Mouse (Mus musculus) E14TG2a.4 (cell line): ENCODE measurements around the gene Abcf2.

Source experiments
- CTCF ChIP-seq: conservative IDR thresholded peaks from 2 replicates; pipeline ENCODE4 v1.5.1; 2014; ENCODE audit warnings: low read length
- NANOG ChIP-seq: IDR thresholded peaks from 2 replicates; pipeline ENCODE4 v1.6.1; 2014; ENCODE audit warnings: borderline replicate concordance, low read length, mixed read lengths

DNA sequence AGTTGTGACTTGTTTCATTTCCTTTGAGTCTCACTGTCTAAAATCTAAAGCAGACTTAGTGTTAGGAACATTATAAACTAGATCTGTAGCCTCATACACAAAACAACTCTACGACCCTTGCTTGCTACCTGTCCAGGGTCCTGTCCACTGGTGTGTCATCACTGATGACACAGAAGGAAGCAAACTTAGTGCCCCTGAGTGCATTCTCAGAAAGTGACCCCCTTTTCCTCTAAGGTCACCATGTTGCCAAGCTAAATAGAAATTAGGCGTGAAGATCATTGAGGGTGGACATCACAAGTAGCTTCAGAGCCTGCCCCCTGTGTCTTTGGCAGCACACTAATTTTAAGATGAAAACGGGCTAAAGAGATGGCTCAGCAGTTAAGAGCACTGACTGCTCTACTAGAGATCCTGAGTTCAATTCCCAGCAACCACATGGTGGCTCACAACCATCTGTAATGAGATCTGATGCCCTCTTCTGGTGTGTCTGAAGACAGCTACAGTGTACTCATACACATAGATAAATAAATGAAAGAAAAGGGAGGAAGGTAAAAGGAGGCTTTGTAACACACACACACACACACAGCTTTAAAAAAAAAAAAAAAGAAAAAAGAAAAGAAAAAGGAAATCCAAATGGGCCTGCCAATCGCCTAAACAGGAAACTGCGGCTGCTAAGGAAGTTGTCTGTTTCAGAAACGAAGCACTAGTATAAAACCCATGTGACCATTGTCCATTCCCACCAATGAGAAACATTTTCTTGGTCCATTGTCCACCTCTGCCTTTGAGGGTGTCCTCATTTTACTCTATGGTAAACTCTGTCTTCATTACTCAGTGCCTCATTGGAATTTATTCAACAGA is 1.1 kb upstream of the Abcf2 start:
- TF ChIP-seq CTCF (no peak), NANOG (no peak)
